Mouse (Mus musculus): ENCODE data around the gene Smarcb1.
A peak's percentile ranks its signal among the peaks of the same experiment; 100 is the strongest.

Gene Smarcb1

GRCm38 (mm10) chr10:75934991-75935390 is 13.6 kb upstream of the Smarcb1 start:
- DNase-seq (ENCODE audit: low spot score in 2 of 2) = no peak

GRCm38 (mm10) chr10:75932891-75933290 is 11.5 kb upstream of the Smarcb1 start, which contains the start of gene Chchd10:
Gene Chchd10, plus strand, starts transcription at chr10:75933130.
- no peak for DNase-seq (ENCODE audit: low spot score in 2 of 2)

GRCm38 (mm10) chr10:75932081-75932678 is 10.8 kb upstream of the Smarcb1 start:
- peak; percentile 46 to 80 for DNase-seq (ENCODE audit: low spot score in 2 of 2)

- no peak for DNase-seq (ENCODE audit: low spot score in 2 of 2)
Observed at GRCm38 (mm10) chr10:75931311-75931710, 9.9 kb upstream of the Smarcb1 start.

GRCm38 (mm10) chr10:75930304-75930703 is 8.9 kb upstream of the Smarcb1 start:
- no peak for DNase-seq (ENCODE audit: low spot score in 2 of 2)

- no peak for DNase-seq (ENCODE audit: low spot score in 2 of 2)
Observed at GRCm38 (mm10) chr10:75926396-75926795, 5.0 kb upstream of the Smarcb1 start.

- DNase-seq (ENCODE audit: low spot score in 2 of 2) = no peak
Observed at GRCm38 (mm10) chr10:75924324-75924723, 2.9 kb upstream of the Smarcb1 start.

GRCm38 (mm10) chr10:75921726-75922560 is 526 bp upstream of the Smarcb1 start:
- DNase-seq (ENCODE audit: low spot score in 2 of 2) = peak in 1 of 2 experiments; percentile 24

- no peak for DNase-seq (ENCODE audit: low spot score in 2 of 2)
Observed at GRCm38 (mm10) chr10:75919026-75919425, 2.4 kb downstream of the Smarcb1 start.

GRCm38 (mm10) chr10:75916840-75917239 is 4.6 kb downstream of the Smarcb1 start:
- no peak for DNase-seq (ENCODE audit: low spot score in 2 of 2)

- no peak for DNase-seq (ENCODE audit: low spot score in 2 of 2)
Observed at GRCm38 (mm10) chr10:75915557-75915956, 5.9 kb downstream of the Smarcb1 start.

- DNase-seq (ENCODE audit: low spot score in 2 of 2) = no peak
Observed at GRCm38 (mm10) chr10:75913013-75913589, 8.3 kb downstream of the Smarcb1 start.

GRCm38 (mm10) chr10:75910698-75911097 is 10.7 kb downstream of the Smarcb1 start:
- no peak for DNase-seq (ENCODE audit: low spot score in 2 of 2)

GRCm38 (mm10) chr10:75906882-75907281 is 14.5 kb downstream of the Smarcb1 start:
- DNase-seq (ENCODE audit: low spot score in 2 of 2) = no peak

- no peak for DNase-seq (ENCODE audit: low spot score in 2 of 2)
Observed at GRCm38 (mm10) chr10:75904391-75904790, 17.0 kb downstream of the Smarcb1 start.

GRCm38 (mm10) chr10:75898846-75899245 is 22.6 kb downstream of the Smarcb1 start:
- DNase-seq (ENCODE audit: low spot score in 2 of 2) = no peak

- DNase-seq (ENCODE audit: low spot score in 2 of 2) = no peak
Observed at GRCm38 (mm10) chr10:75898039-75898564, 23.3 kb downstream of the Smarcb1 start.

GRCm38 (mm10) chr10:75897373-75897772 is 24.0 kb downstream of the Smarcb1 start:
- DNase-seq (ENCODE audit: low spot score in 2 of 2) = peak; percentile 43 to 77

- DNase-seq (ENCODE audit: low spot score in 2 of 2) = no peak
Observed at GRCm38 (mm10) chr10:75896208-75896607, 25.2 kb downstream of the Smarcb1 start.

- DNase-seq (ENCODE audit: low spot score in 2 of 2) = no peak
Observed at GRCm38 (mm10) chr10:75895730-75896129, 25.7 kb downstream of the Smarcb1 start.

GRCm38 (mm10) chr10:75894601-75895000 is 26.8 kb downstream of the Smarcb1 start:
- no peak for DNase-seq (ENCODE audit: low spot score in 2 of 2)

GRCm38 (mm10) chr10:75893089-75893750 is 28.2 kb downstream of the Smarcb1 start, which contains the start of gene Derl3:
Gene Derl3, plus strand, starts transcription at chr10:75893413.
- peak; percentile 93 to 95 for DNase-seq (ENCODE audit: low spot score in 2 of 2)

Data from spleen, postnatal 4 days (tissue).